Mouse (Mus musculus): ENCODE data around the gene Dnajb4. TPM values are rescaled to one million over a fixed set of nuclear protein-coding genes. Genes with fewer than 3 reads are reported as not detected.

The Dnajb4 gene
- polyA plus RNA-seq, 1 experiment from 2014 or later = 35.2 TPM

DNA sequence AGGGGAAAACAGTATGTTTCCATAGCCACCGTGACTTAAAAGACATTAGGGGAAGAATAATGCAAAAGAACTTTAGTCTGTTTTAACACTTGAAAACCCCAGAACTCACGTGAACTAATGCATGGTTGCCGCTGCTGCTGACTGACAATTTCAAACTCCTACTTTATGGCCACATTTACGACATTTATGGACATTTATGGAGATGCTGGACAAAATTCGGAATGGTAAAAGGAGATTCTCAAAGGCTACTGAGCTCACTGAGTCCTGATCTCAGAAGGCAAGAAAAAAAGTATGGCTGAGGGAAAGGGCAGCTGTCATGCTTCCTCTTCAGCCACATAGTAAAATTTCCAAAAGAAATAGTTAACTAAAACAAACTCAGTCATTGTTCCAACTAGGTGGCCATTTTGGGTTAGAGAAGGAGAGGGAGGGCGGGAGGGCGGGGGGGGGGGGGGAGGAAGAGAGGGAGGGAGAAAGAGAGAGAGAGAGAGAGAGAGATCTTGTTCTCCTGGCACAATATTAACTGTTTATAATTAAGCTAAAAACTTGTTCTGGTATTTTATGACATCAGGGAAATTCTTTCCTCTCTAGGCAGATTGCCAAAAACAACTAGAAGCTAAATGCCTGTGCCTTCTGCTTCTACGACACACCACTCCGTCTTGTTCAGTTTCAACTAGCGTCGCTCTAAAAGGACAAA is 17.7 kb downstream of the Dnajb4 start:
- DNase-seq (no peak), ATAC-seq (ENCODE audit: low read depth) (no peak)
- H3K9ac ChIP-seq = peak overlapping the region; percentile 89
- no peaks in the 10 kb centered on the region for H3K9me3 ChIP-seq (replicated peaks)
- peak overlapping the region; percentile 75 for H3K4me2 ChIP-seq
- H3K27ac ChIP-seq = peak overlapping the region; percentile 79
- WGBS (ENCODE audit: insufficient replicate concordance) = 10% methylated on average over 9 of the region's 11 CpGs
- H3K4me1 ChIP-seq (replicated peaks) = peaks cover 47% of the 10 kb centered on the region
- peaks cover 7% of the 10 kb centered on the region; the same call in 1 of the 2 replicates for H3K36me3 ChIP-seq
- peak overlapping the region; percentile 79 for H3K4me3 ChIP-seq (replicated peaks)
- no peaks in the 10 kb centered on the region for H3K27me3 ChIP-seq

GRCm38 (mm10) chr3:152191791-152192237 is 18.3 kb downstream of the Dnajb4 start:
- ATAC-seq (ENCODE audit: low read depth) = peak; percentile 61
- WGBS (ENCODE audit: insufficient replicate concordance) = 7% methylated on average over 6 of the region's 6 CpGs

GRCm38 (mm10) chr3:152190679-152191477 is 19.2 kb downstream of the Dnajb4 start:
- Histone ChIP-seq H3K27ac (peak overlapping the region; percentile 43), H3K27me3 (no peaks in the 10 kb centered on the region), H3K4me2 (peak overlapping the region; percentile 75), H3K9me3 (replicated peaks) (no peaks in the 10 kb centered on the region), H3K36me3 (peaks cover 19% of the 10 kb centered on the region), H3K4me3 (replicated peaks) (peak overlapping the region; percentile 79), H3K9ac (peak overlapping the region; percentile 89), H3K4me1 (replicated peaks) (peaks cover 37% of the 10 kb centered on the region)
- 51% methylated on average over 9 of the region's 9 CpGs for WGBS (ENCODE audit: insufficient replicate concordance)
- ATAC-seq (ENCODE audit: low read depth) (0 out of 2 replicates have a peak, but pooled peaks have one; percentile 25), DNase-seq (no peak)

More at GRCm38 (mm10) chr3:152191791-152192237, 18.3 kb downstream of the Dnajb4 start:
- Histone ChIP-seq H3K9ac (peak overlapping the region; percentile 89), H3K27me3 (no peaks in the 10 kb centered on the region), H3K36me3 (peaks cover 10% of the 10 kb centered on the region), H3K9me3 (replicated peaks) (no peaks in the 10 kb centered on the region), H3K4me2 (peak overlapping the region; percentile 75), H3K27ac (peak overlapping the region; percentile 79), H3K4me3 (replicated peaks) (peak overlapping the region; percentile 79), H3K4me1 (replicated peaks) (peaks cover 42% of the 10 kb centered on the region)
- peak; percentile 17 for DNase-seq

- 33% methylated on average over 4 of the region's 4 CpGs for WGBS (ENCODE audit: insufficient replicate concordance)
- Histone ChIP-seq H3K4me3 (replicated peaks) (peak overlapping the region; percentile 37), H3K4me2 (peak overlapping the region; percentile 75), H3K27ac (peak overlapping the region; percentile 40), H3K9ac (peak overlapping the region; percentile 28), H3K36me3 (peaks cover 35% of the 10 kb centered on the region), H3K9me3 (replicated peaks) (no peaks in the 10 kb centered on the region), H3K27me3 (no peaks in the 10 kb centered on the region), H3K4me1 (replicated peaks) (peaks cover 36% of the 10 kb centered on the region)
- DNase-seq = no peak
- no peak for ATAC-seq (ENCODE audit: low read depth)
Measured at GRCm38 (mm10) chr3:152189306-152189705, 20.8 kb downstream of the Dnajb4 start.

DNA sequence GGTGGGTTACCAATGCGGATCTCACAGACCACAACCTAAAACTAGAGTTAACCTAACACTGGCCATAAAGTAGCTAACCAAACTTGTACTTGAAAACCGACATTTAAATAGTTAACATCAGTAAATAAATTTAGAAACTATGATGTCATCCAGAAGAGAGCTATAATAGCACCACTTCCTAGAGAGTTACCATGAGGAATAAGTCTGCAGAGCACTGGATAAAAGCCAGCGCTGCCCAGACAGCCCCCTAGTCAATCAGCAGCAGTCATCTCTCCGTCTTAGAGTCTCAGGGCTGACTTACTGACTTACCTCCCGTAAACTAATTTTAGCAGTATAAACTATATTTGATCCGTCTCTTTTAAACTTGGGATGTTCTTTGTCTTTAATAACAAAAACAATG is 24.0 kb downstream of the Dnajb4 start:
- ATAC-seq (ENCODE audit: low read depth) = no peak
- peaks cover 56% of the 10 kb centered on the region for H3K36me3 ChIP-seq
- 79% methylated on average over 6 of the region's 6 CpGs for WGBS (ENCODE audit: insufficient replicate concordance)

DNA sequence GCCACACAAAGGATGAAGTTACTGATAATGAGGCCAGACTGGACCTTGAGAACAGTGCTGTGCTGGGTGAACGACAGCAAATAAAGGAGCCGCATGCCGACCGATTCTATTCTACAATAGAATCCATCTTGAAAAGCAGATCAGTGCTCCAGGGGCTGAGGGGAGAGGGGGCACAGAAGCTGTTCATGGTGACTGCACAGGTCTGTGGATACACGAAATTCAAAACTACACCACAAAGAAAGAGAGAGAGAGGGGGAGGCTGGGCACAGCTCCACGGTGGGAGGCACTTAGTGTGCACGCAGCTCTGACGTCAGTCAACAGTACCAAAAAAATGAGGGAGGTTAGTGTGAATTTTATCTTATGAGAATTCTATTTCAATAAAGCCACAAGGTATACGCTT is 26.6 kb downstream of the Dnajb4 start:
- H3K4me2 ChIP-seq = no peak overlapping the region
- H3K27ac ChIP-seq = no peak overlapping the region
- no peak overlapping the region for H3K9ac ChIP-seq
- H3K4me3 ChIP-seq (replicated peaks) = no peak overlapping the region
- ATAC-seq (ENCODE audit: low read depth) = no peak
- no peak for DNase-seq
- no peaks in the 10 kb centered on the region for H3K9me3 ChIP-seq (replicated peaks)
- WGBS (ENCODE audit: insufficient replicate concordance) = 94% methylated on average over 9 of the region's 9 CpGs
- peaks cover 68% of the 10 kb centered on the region for H3K36me3 ChIP-seq
- no peaks in the 10 kb centered on the region for H3K27me3 ChIP-seq
- H3K4me1 ChIP-seq (replicated peaks) = peaks cover 13% of the 10 kb centered on the region

More for the DNA sequence above, 24.0 kb downstream of the Dnajb4 start:
- no peak for DNase-seq
- no peak overlapping the region for H3K9ac ChIP-seq
- no peak overlapping the region for H3K4me2 ChIP-seq
- no peak overlapping the region for H3K4me3 ChIP-seq (replicated peaks)
- H3K4me1 ChIP-seq (replicated peaks) = peaks cover 31% of the 10 kb centered on the region
- H3K27me3 ChIP-seq = no peaks in the 10 kb centered on the region
- H3K9me3 ChIP-seq (replicated peaks) = no peaks in the 10 kb centered on the region
- no peak overlapping the region for H3K27ac ChIP-seq

GRCm38 (mm10) chr3:152180624-152181023 is 29.5 kb downstream of the Dnajb4 start:
- ATAC-seq (ENCODE audit: low read depth) = peak; percentile 56
- Histone ChIP-seq H3K4me3 (replicated peaks) (no peak overlapping the region), H3K4me2 (no peak overlapping the region), H3K9ac (no peak overlapping the region), H3K4me1 (replicated peaks) (peaks cover 7% of the 10 kb centered on the region; the same call in 1 of the 2 replicates), H3K27me3 (no peaks in the 10 kb centered on the region; the same call in 1 of the 2 replicates), H3K9me3 (replicated peaks) (no peaks in the 10 kb centered on the region), H3K36me3 (peaks cover 47% of the 10 kb centered on the region), H3K27ac (peak overlapping the region; percentile 6; the same call in 1 of the 2 replicates)
- 89% methylated on average over 4 of the region's 4 CpGs for WGBS (ENCODE audit: insufficient replicate concordance)
- no peak for DNase-seq

- no peak overlapping the region for H3K4me3 ChIP-seq (replicated peaks)
- WGBS (ENCODE audit: insufficient replicate concordance) = 64% methylated on average over 1 of the region's 1 CpGs
- H3K27me3 ChIP-seq = no peaks in the 10 kb centered on the region; the same call in 1 of the 2 replicates
- H3K4me1 ChIP-seq (replicated peaks) = peaks cover 7% of the 10 kb centered on the region; the same call in 1 of the 2 replicates
- H3K9me3 ChIP-seq (replicated peaks) = no peaks in the 10 kb centered on the region
- H3K4me2 ChIP-seq = no peak overlapping the region
- H3K9ac ChIP-seq = no peak overlapping the region
- no peak for ATAC-seq (ENCODE audit: low read depth)
- no peak for DNase-seq
- peak overlapping the region; percentile 29; the same call in 1 of the 2 replicates for H3K27ac ChIP-seq
- peaks cover 33% of the 10 kb centered on the region for H3K36me3 ChIP-seq
Measured at GRCm38 (mm10) chr3:152179285-152179684, 30.8 kb downstream of the Dnajb4 start.

- Histone ChIP-seq H3K27ac (no peak overlapping the region), H3K4me2 (no peak overlapping the region), H3K9me3 (replicated peaks) (no peaks in the 10 kb centered on the region), H3K4me1 (replicated peaks) (peaks cover 7% of the 10 kb centered on the region; the same call in 1 of the 2 replicates), H3K36me3 (peaks cover 33% of the 10 kb centered on the region), H3K27me3 (no peaks in the 10 kb centered on the region; the same call in 1 of the 2 replicates), H3K9ac (no peak overlapping the region), H3K4me3 (replicated peaks) (no peak overlapping the region)
- WGBS (ENCODE audit: insufficient replicate concordance) = 78% methylated on average over 4 of the region's 4 CpGs
- DNase-seq (no peak), ATAC-seq (ENCODE audit: low read depth) (no peak)
Measured at GRCm38 (mm10) chr3:152178816-152179215, 31.3 kb downstream of the Dnajb4 start.

DNA sequence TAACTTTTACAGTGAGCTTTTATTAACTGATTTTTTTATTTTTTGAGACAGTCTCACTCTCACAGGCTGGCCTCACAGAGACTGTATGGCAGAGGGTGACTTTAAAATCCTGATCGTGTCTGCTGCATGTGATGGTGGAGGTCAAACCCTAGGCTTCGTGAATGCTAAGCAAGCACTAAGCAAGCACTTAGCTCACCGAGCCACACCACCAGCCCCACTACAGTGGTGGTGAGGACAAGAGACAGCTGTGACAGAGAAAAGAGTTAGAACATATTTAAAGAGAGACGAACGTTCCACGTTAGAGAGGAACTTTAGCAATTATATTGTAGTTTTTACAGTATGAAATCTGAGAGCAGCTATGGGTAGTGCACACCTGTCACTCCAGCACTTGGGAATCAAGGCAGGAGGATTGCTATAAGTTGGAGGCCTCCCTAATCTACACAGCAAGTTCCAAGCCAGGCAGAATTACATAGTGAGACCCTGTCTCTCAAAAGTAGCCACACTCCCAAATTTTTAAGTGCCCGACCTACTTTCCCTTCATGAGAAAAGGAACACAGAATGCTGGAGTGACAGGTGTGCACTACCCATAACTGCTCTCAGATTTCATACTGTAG is 37.7 kb downstream of the Dnajb4 start:
- H3K27me3 ChIP-seq = peaks cover 17% of the 10 kb centered on the region
- peaks cover 22% of the 10 kb centered on the region for H3K4me1 ChIP-seq (replicated peaks)
- no peak overlapping the region; the same call in 1 of the 2 replicates for H3K27ac ChIP-seq
- no peaks in the 10 kb centered on the region for H3K9me3 ChIP-seq (replicated peaks)
- 67% methylated on average over 7 of the region's 7 CpGs for WGBS (ENCODE audit: insufficient replicate concordance)
- no peak overlapping the region for H3K4me2 ChIP-seq
- H3K36me3 ChIP-seq = no peaks in the 10 kb centered on the region
- no peak for DNase-seq
- H3K4me3 ChIP-seq (replicated peaks) = no peak overlapping the region
- no peak overlapping the region for H3K9ac ChIP-seq
- ATAC-seq (ENCODE audit: low read depth) = no peak

DNA sequence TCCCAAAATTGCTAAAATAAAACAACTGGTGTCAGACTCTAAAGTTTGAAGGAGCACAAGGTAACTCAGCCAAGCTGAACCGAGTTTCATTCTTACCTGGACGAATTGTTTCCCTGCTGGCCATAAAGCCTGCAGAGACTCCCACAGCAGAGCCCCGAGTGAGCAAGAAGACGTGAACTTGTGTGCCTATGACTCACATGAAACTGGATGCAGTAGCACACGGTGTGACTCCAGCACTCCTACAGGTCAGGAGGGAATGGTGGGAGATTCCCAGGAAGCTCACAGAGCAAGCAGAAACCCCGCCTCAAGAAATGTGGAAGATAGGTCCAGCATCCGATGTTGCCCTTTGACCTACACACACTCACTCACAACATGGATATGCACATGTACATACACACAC is 38.2 kb downstream of the Dnajb4 start:
- no peaks in the 10 kb centered on the region for H3K36me3 ChIP-seq
- no peaks in the 10 kb centered on the region for H3K9me3 ChIP-seq (replicated peaks)
- peaks cover 22% of the 10 kb centered on the region for H3K27me3 ChIP-seq
- no peak overlapping the region for H3K9ac ChIP-seq
- DNase-seq (no peak), ATAC-seq (ENCODE audit: low read depth) (no peak)
- no peak overlapping the region for H3K4me2 ChIP-seq
- 58% methylated on average over 7 of the region's 7 CpGs for WGBS (ENCODE audit: insufficient replicate concordance)
- H3K4me3 ChIP-seq (replicated peaks) = no peak overlapping the region
- no peak overlapping the region; the same call in 1 of the 2 replicates for H3K27ac ChIP-seq
- peaks cover 26% of the 10 kb centered on the region for H3K4me1 ChIP-seq (replicated peaks)

All from liver, embryonic 13.5 days (tissue).